Mouse (Mus musculus): Measurements from ENCODE around the gene Cd22.

GRCm38 (mm10) chr7:30846505-30847053 is 33.6 kb downstream of the Cd22 start:
- TF ChIP-seq USF1 (IDR thresholded peaks at IDR 0.05; ENCODE audit: low read depth) = no peak
- no peak for TF ChIP-seq CTCF (IDR thresholded peaks at IDR 0.05; ENCODE audit: control insufficient read depth, insufficient read depth, insufficient read length)
- TF ChIP-seq MYOG (IDR thresholded peaks at IDR 0.05; ENCODE audit: control insufficient read depth, extremely low read depth, insufficient read length) = no peak
- TF ChIP-seq MYOD1 (IDR thresholded peaks at IDR 0.05; ENCODE audit: control insufficient read depth, insufficient read length, low read depth) = no peak
- no peak for TF ChIP-seq CEBPB (IDR thresholded peaks at IDR 0.05; ENCODE audit: low read depth)

Data from C2C12 (cell line).